Mouse (Mus musculus) forebrain, embryonic 12.5 days (tissue): ENCODE data around the gene Phc2. TPM values are rescaled to one million over a fixed set of nuclear protein-coding genes. Genes with fewer than 3 reads are reported as not detected.
"Not testable (repeated sequence)": the region's sequence is repeated elsewhere in the genome, so short reads cannot be mapped to it uniquely, and the experiment has no call there.

ENCODE experiments used
- ATAC-seq: fragments of 200-750 bp; cut with Nextera tagmentation; 2 replicates; pipeline ENCODE4 v1.8.0; 2017; ENCODE audit warnings: moderate TSS enrichment; ENCODE audit not compliant: low FRiP score
- H3K27ac ChIP-seq: fragments of 300-500 bp; sonication (generic); 2 replicates; pipeline ENCODE4 v1.5.1; 2016; ENCODE audit warnings: mild to moderate bottlenecking
- H3K27me3 ChIP-seq: fragments of 300-500 bp; sonication (generic); 2 replicates; pipeline ENCODE4 v1.6.1; 2016; ENCODE audit warnings: mild to moderate bottlenecking
- H3K36me3 ChIP-seq: fragments of 300-500 bp; sonication (generic); replicated peaks from 2 replicates; pipeline ENCODE4 v1.6.1; 2016; ENCODE audit warnings: mild to moderate bottlenecking
- H3K4me1 ChIP-seq: fragments of 300-500 bp; sonication (generic); 2 replicates; pipeline ENCODE4 v1.6.1; 2016
- H3K4me2 ChIP-seq: fragments of 300-500 bp; sonication (generic); 2 replicates; pipeline ENCODE4 v1.6.1; 2016; ENCODE audit warnings: mild to moderate bottlenecking, moderate library complexity
- H3K4me3 ChIP-seq: fragments of 300-500 bp; sonication (generic); replicated peaks from 2 replicates; pipeline ENCODE4 v1.5.1; 2016; ENCODE audit warnings: mild to moderate bottlenecking
- H3K9ac ChIP-seq: fragments of 300-500 bp; sonication (generic); 2 replicates; pipeline ENCODE4 v1.6.1; 2016; ENCODE audit warnings: mild to moderate bottlenecking
- H3K9me3 ChIP-seq: fragments of 300-500 bp; sonication (generic); 2 replicates; pipeline ENCODE4 v1.6.1; 2016
- WGBS: fragments of 180-500 bp; shearing (Covaris S2); methylation state at CpG from one replicate; pipeline ENCODE4 v1.1.7; 2016; 5-methylcytosine and 5-hydroxymethylcytosine counted together
- polyA plus RNA-seq: library from polyadenylated mRNA; unstranded; fragments of >200 nt; fragmentation: Nextera tagmentation; extraction: Ambion mirVana; gene quantifications from 2 replicates; pipeline ENCODE4 v1.2.1, GENCODE M21; 2016

Gene Phc2
- polyA plus RNA-seq, 1 experiment from 2014 or later = 148 TPM

- Histone ChIP-seq H3K9ac (no peak overlapping the region), H3K27ac (no peak overlapping the region), H3K4me3 (no peak overlapping the region), H3K4me1 (peaks cover 29% of the 10 kb centered on the region), H3K36me3 (no peaks in the 10 kb centered on the region), H3K4me2 (no peak overlapping the region), H3K27me3 (peaks cover 17% of the 10 kb centered on the region), H3K9me3 (no peaks in the 10 kb centered on the region)
- ATAC-seq = no peak
- WGBS = 56% methylated on average over 5 of the region's 5 CpGs
Observed at GRCm38 (mm10) chr4:128652584-128653298, 1.8 kb upstream of the Phc2 start.

- peak overlapping the region; percentile 81 for H3K27ac ChIP-seq
- peak overlapping the region; percentile 70 for H3K9ac ChIP-seq
- 4% methylated on average over 12 of the region's 12 CpGs for WGBS
- H3K27me3 ChIP-seq = peaks cover 21% of the 10 kb centered on the region
- H3K4me2 ChIP-seq = peak overlapping the region; percentile 96
- H3K4me1 ChIP-seq = peaks cover 29% of the 10 kb centered on the region
- peak overlapping the region; percentile 72 for H3K4me3 ChIP-seq
- no peaks in the 10 kb centered on the region for H3K9me3 ChIP-seq
- no peak for ATAC-seq
- H3K36me3 ChIP-seq = no peaks in the 10 kb centered on the region
Observed at GRCm38 (mm10) chr4:128655446-128655845, 944 bp downstream of the Phc2 start.

GRCm38 (mm10) chr4:128660196-128660595, 5.7 kb downstream of the Phc2 start:
- Histone ChIP-seq H3K4me1 (peaks cover 9% of the 10 kb centered on the region), H3K4me2 (no peak overlapping the region), H3K27ac (no peak overlapping the region), H3K4me3 (no peak overlapping the region), H3K9ac (no peak overlapping the region), H3K27me3 (peaks cover 24% of the 10 kb centered on the region), H3K36me3 (no peaks in the 10 kb centered on the region), H3K9me3 (no peaks in the 10 kb centered on the region)
- ATAC-seq = no peak
- WGBS = 91% methylated on average over 8 of the region's 8 CpGs

GRCm38 (mm10) chr4:128661063-128661462, 6.6 kb downstream of the Phc2 start:
- Histone ChIP-seq H3K4me3 (no peak overlapping the region), H3K9me3 (no peaks in the 10 kb centered on the region), H3K4me1 (peaks cover under 1% of the 10 kb centered on the region; the same call in 1 of the 2 replicates), H3K9ac (no peak overlapping the region), H3K27ac (no peak overlapping the region), H3K27me3 (peaks cover 17% of the 10 kb centered on the region), H3K4me2 (no peak overlapping the region), H3K36me3 (no peaks in the 10 kb centered on the region)
- WGBS = 87% methylated on average over 8 of the region's 8 CpGs
- no peak for ATAC-seq

- no peaks in the 10 kb centered on the region for H3K4me1 ChIP-seq
- H3K36me3 ChIP-seq = no peaks in the 10 kb centered on the region
- H3K4me2 ChIP-seq = no peak overlapping the region
- H3K9me3 ChIP-seq = no peaks in the 10 kb centered on the region
- no peak overlapping the region for H3K27ac ChIP-seq
- peaks cover 5% of the 10 kb centered on the region; the same call in 1 of the 2 replicates for H3K27me3 ChIP-seq
- no peak for ATAC-seq
- H3K9ac ChIP-seq = no peak overlapping the region
- H3K4me3 ChIP-seq = no peak overlapping the region
- 78% methylated on average over 3 of the region's 3 CpGs for WGBS
Observed at GRCm38 (mm10) chr4:128664002-128664401, 9.5 kb downstream of the Phc2 start.

- not testable (repeated sequence) for ATAC-seq, H3K9me3 ChIP-seq, H3K9ac ChIP-seq, H3K4me3 ChIP-seq, H3K4me2 ChIP-seq, H3K27ac ChIP-seq, H3K36me3 ChIP-seq, H3K4me1 ChIP-seq, H3K27me3 ChIP-seq
- WGBS = 78% methylated on average over 7 of the region's 7 CpGs
Observed at GRCm38 (mm10) chr4:128666362-128666761, 11.9 kb downstream of the Phc2 start.

- H3K27me3 ChIP-seq, H3K27ac ChIP-seq, H3K9ac ChIP-seq, ATAC-seq, H3K4me3 ChIP-seq, H3K9me3 ChIP-seq, H3K4me1 ChIP-seq, H3K36me3 ChIP-seq, H3K4me2 ChIP-seq: not testable (repeated sequence)
- 81% methylated on average over 4 of the region's 4 CpGs for WGBS
Observed at GRCm38 (mm10) chr4:128667195-128667594, 12.7 kb downstream of the Phc2 start.

- Histone ChIP-seq H3K27me3 (0 out of 2 replicates have a peak, but pooled peaks cover 5% of the 10 kb centered on the region), H3K9ac (no peak overlapping the region), H3K4me2 (no peak overlapping the region), H3K4me3 (no peak overlapping the region), H3K36me3 (no peaks in the 10 kb centered on the region), H3K27ac (no peak overlapping the region), H3K9me3 (no peaks in the 10 kb centered on the region), H3K4me1 (peaks cover 9% of the 10 kb centered on the region)
- ATAC-seq = no peak
- 84% methylated on average over 6 of the region's 6 CpGs for WGBS
Observed at GRCm38 (mm10) chr4:128669229-128669628, 14.7 kb downstream of the Phc2 start.

GRCm38 (mm10) chr4:128670566-128671191, 16.2 kb downstream of the Phc2 start:
- 0 out of 2 replicates have a peak, but pooled peaks cover 5% of the 10 kb centered on the region for H3K27me3 ChIP-seq
- 40% methylated on average over 11 of the region's 11 CpGs for WGBS
- H3K36me3 ChIP-seq = no peaks in the 10 kb centered on the region
- peak overlapping the region; percentile 50 for H3K27ac ChIP-seq
- no peak overlapping the region for H3K9ac ChIP-seq
- H3K4me1 ChIP-seq = peaks cover 9% of the 10 kb centered on the region
- no peak overlapping the region; the same call in 1 of the 2 replicates for H3K4me2 ChIP-seq
- H3K4me3 ChIP-seq = no peak overlapping the region
- no peak for ATAC-seq
- H3K9me3 ChIP-seq = no peaks in the 10 kb centered on the region

GRCm38 (mm10) chr4:128672494-128672893, 18.0 kb downstream of the Phc2 start:
- WGBS = 89% methylated on average over 4 of the region's 4 CpGs

GRCm38 (mm10) chr4:128678564-128679217, 24.2 kb downstream of the Phc2 start:
- peak; percentile 57; the same call in 1 of the 2 replicates for ATAC-seq
- no peak overlapping the region for H3K9ac ChIP-seq
- H3K4me3 ChIP-seq = no peak overlapping the region
- 39% methylated on average over 13 of the region's 13 CpGs for WGBS
- peak overlapping the region; percentile 32 for H3K4me2 ChIP-seq
- H3K27me3 ChIP-seq = no peaks in the 10 kb centered on the region
- H3K9me3 ChIP-seq = no peaks in the 10 kb centered on the region
- H3K36me3 ChIP-seq = no peaks in the 10 kb centered on the region
- H3K4me1 ChIP-seq = peaks cover 20% of the 10 kb centered on the region
- H3K27ac ChIP-seq = peak overlapping the region; percentile 77

More at GRCm38 (mm10) chr4:128672494-128672893, 18.0 kb downstream of the Phc2 start:
- Histone ChIP-seq H3K36me3 (no peaks in the 10 kb centered on the region), H3K4me2 (no peak overlapping the region), H3K27ac (0 out of 2 replicates have a peak overlapping the region, but pooled peaks have one; percentile 13), H3K9ac (no peak overlapping the region), H3K27me3 (0 out of 2 replicates have a peak, but pooled peaks cover 5% of the 10 kb centered on the region), H3K4me1 (peaks cover 9% of the 10 kb centered on the region), H3K9me3 (no peaks in the 10 kb centered on the region), H3K4me3 (no peak overlapping the region)
- no peak for ATAC-seq

GRCm38 (mm10) chr4:128681126-128681525, 26.6 kb downstream of the Phc2 start:
- Histone ChIP-seq H3K9me3 (no peaks in the 10 kb centered on the region), H3K9ac (no peak overlapping the region), H3K27ac (no peak overlapping the region), H3K4me3 (no peak overlapping the region), H3K4me2 (no peak overlapping the region), H3K27me3 (no peaks in the 10 kb centered on the region), H3K36me3 (no peaks in the 10 kb centered on the region), H3K4me1 (peaks cover 26% of the 10 kb centered on the region)
- ATAC-seq = no peak
- WGBS = 56% methylated on average over 8 of the region's 8 CpGs
